Mouse (Mus musculus): ENCODE measurements around the gene Best1. TPM values are rescaled to one million over a fixed set of nuclear protein-coding genes. Genes with fewer than 3 reads are reported as not detected.
A peak's percentile ranks its signal among the peaks of the same experiment; 100 is the strongest.

The Best1 gene
- polyA plus RNA-seq, 1 experiment from 2014 or later = 1.4 TPM

- WGBS = 68% methylated on average over 3 of the region's 3 CpGs
- no peak for TF ChIP-seq CTCF (IDR thresholded peaks at IDR 0.05; ENCODE audit: low read depth)
- H3K36me3 ChIP-seq (ENCODE audit: insufficient read depth) = no peaks in the 10 kb centered on the region
- H3K27me3 ChIP-seq (ENCODE audit: insufficient read depth, low read length) = no peaks in the 10 kb centered on the region
- H3K27ac ChIP-seq (ENCODE audit: low read depth) = no peak overlapping the region
- no peak overlapping the region for H3K4me2 ChIP-seq
- H3K4me3 ChIP-seq (ENCODE audit: low read depth, low read length) = no peak overlapping the region
- DNase-seq (no peak), ATAC-seq (ENCODE audit: insufficient read depth) (no peak)
- H3K9me3 ChIP-seq (ENCODE audit: low read depth, low read length) = no peaks in the 10 kb centered on the region
- no peak overlapping the region for H3K9ac ChIP-seq
- H3K4me1 ChIP-seq (ENCODE audit: insufficient read depth) = 0 out of 2 replicates have a peak, but pooled peaks cover 8% of the 10 kb centered on the region
These were observed 49.0 kb downstream of the Best1 start for GRCm38 (mm10) chr19:9952390-9952789.

GRCm38 (mm10) chr19:9946986-9947385, 54.4 kb downstream of the Best1 start:
- Histone ChIP-seq H3K36me3 (ENCODE audit: insufficient read depth) (no peaks in the 10 kb centered on the region), H3K4me2 (no peak overlapping the region), H3K9me3 (ENCODE audit: low read depth, low read length) (no peaks in the 10 kb centered on the region), H3K27me3 (ENCODE audit: insufficient read depth, low read length) (no peaks in the 10 kb centered on the region), H3K27ac (ENCODE audit: low read depth) (no peak overlapping the region), H3K4me1 (ENCODE audit: insufficient read depth) (peaks cover 5% of the 10 kb centered on the region), H3K9ac (no peak overlapping the region), H3K4me3 (ENCODE audit: low read depth, low read length) (no peak overlapping the region)
- DNase-seq = peak; percentile 46
- WGBS = 59% methylated on average over 3 of the region's 3 CpGs
- no peak for ATAC-seq (ENCODE audit: insufficient read depth)
- no peak for TF ChIP-seq CTCF (IDR thresholded peaks at IDR 0.05; ENCODE audit: low read depth)

GRCm38 (mm10) chr19:9945800-9946564, 55.5 kb downstream of the Best1 start:
- H3K27me3 ChIP-seq (ENCODE audit: insufficient read depth, low read length) = no peaks in the 10 kb centered on the region
- H3K36me3 ChIP-seq (ENCODE audit: insufficient read depth) = no peaks in the 10 kb centered on the region
- H3K9ac ChIP-seq = no peak overlapping the region
- no peak overlapping the region for H3K4me3 ChIP-seq (ENCODE audit: low read depth, low read length)
- no peak for TF ChIP-seq CTCF (IDR thresholded peaks at IDR 0.05; ENCODE audit: low read depth)
- H3K4me2 ChIP-seq = no peak overlapping the region
- ATAC-seq (ENCODE audit: insufficient read depth) = no peak
- no peak for DNase-seq
- H3K27ac ChIP-seq (ENCODE audit: low read depth) = no peak overlapping the region
- peaks cover 5% of the 10 kb centered on the region for H3K4me1 ChIP-seq (ENCODE audit: insufficient read depth)
- WGBS = 86% methylated on average over 8 of the region's 8 CpGs
- H3K9me3 ChIP-seq (ENCODE audit: low read depth, low read length) = no peaks in the 10 kb centered on the region

DNA sequence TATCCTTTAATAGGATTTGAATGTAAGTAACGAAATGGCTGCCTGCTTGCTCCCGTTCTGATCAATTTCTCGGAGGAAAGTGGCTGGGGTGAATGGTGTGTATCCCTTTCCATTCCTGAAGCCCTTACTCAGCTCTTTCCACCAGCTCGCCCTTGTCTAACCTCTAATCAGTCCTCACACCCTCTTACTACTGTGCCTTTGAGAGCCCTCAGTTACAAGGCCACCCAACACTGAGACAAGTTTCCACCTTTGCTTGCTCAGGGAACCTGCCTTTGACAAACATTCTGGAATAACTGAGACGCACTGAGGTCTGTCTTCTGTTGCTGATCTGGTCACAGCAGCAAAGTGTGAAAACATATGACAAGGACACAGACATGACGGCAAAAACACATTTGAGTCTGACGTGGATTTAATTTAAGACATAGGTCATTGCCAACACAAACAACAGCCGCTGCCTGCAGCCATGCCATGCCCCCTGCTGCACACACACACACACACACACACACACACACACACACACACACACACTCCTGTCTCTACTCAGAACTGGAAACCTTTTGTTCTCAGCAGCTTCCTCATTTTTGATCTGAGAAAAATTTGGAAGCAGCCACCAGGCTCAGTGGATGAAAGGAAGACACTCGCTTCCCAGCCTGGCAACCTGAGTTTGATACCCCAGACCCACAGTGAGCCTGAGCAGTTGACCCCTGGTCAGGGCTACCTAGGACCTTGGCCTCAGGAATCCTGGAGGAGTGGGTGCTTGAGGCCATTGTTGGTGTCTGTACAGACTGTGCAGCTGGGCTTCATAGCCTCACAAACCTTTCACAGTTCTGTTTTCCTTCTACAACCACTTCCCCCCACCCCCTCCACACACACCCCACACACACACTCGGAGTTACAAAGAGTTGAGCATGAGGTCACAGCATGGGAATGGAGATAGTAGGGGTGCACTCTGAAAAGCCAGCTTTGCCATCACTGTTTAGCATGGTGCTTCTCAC, 58.6 kb downstream of the Best1 start:
- peak overlapping the region; percentile 66; the same call in 1 of the 2 replicates for H3K27ac ChIP-seq (ENCODE audit: low read depth)
- H3K9me3 ChIP-seq (ENCODE audit: low read depth, low read length) = no peaks in the 10 kb centered on the region
- H3K27me3 ChIP-seq (ENCODE audit: insufficient read depth, low read length) = no peaks in the 10 kb centered on the region
- no peak overlapping the region for H3K9ac ChIP-seq
- peaks cover 5% of the 10 kb centered on the region for H3K4me1 ChIP-seq (ENCODE audit: insufficient read depth)
- no peak for TF ChIP-seq CTCF (IDR thresholded peaks at IDR 0.05; ENCODE audit: low read depth)
- WGBS = 35% methylated on average over 10 of the region's 10 CpGs
- H3K36me3 ChIP-seq (ENCODE audit: insufficient read depth) = no peaks in the 10 kb centered on the region
- H3K4me2 ChIP-seq = no peak overlapping the region
- DNase-seq (no peak), ATAC-seq (ENCODE audit: insufficient read depth) (peak; percentile 62; the same call in 1 of the 2 replicates)
- no peak overlapping the region for H3K4me3 ChIP-seq (ENCODE audit: low read depth, low read length)

GRCm38 (mm10) chr19:9941809-9942208, 59.6 kb downstream of the Best1 start:
- 30% methylated on average over 1 of the region's 1 CpGs for WGBS
- peaks cover 8% of the 10 kb centered on the region for H3K4me1 ChIP-seq (ENCODE audit: insufficient read depth)
- peak overlapping the region; percentile 66; the same call in 1 of the 2 replicates for H3K27ac ChIP-seq (ENCODE audit: low read depth)
- no peak overlapping the region for H3K4me2 ChIP-seq
- ATAC-seq (ENCODE audit: insufficient read depth) (no peak), DNase-seq (no peak)
- H3K4me3 ChIP-seq (ENCODE audit: low read depth, low read length) = no peak overlapping the region
- no peak overlapping the region for H3K9ac ChIP-seq
- H3K36me3 ChIP-seq (ENCODE audit: insufficient read depth) = no peaks in the 10 kb centered on the region
- H3K27me3 ChIP-seq (ENCODE audit: insufficient read depth, low read length) = no peaks in the 10 kb centered on the region
- no peak for TF ChIP-seq CTCF (IDR thresholded peaks at IDR 0.05; ENCODE audit: low read depth)
- no peaks in the 10 kb centered on the region for H3K9me3 ChIP-seq (ENCODE audit: low read depth, low read length)

GRCm38 (mm10) chr19:9940903-9941302, 60.5 kb downstream of the Best1 start:
- no peaks in the 10 kb centered on the region for H3K27me3 ChIP-seq (ENCODE audit: insufficient read depth, low read length)
- no peak for TF ChIP-seq CTCF (IDR thresholded peaks at IDR 0.05; ENCODE audit: low read depth)
- no peaks in the 10 kb centered on the region for H3K9me3 ChIP-seq (ENCODE audit: low read depth, low read length)
- no peak for ATAC-seq (ENCODE audit: insufficient read depth)
- DNase-seq = no peak
- no peaks in the 10 kb centered on the region for H3K36me3 ChIP-seq (ENCODE audit: insufficient read depth)
- H3K27ac ChIP-seq (ENCODE audit: low read depth) = no peak overlapping the region
- H3K4me1 ChIP-seq (ENCODE audit: insufficient read depth) = peaks cover 8% of the 10 kb centered on the region
- no peak overlapping the region for H3K4me2 ChIP-seq
- H3K4me3 ChIP-seq (ENCODE audit: low read depth, low read length) = no peak overlapping the region
- WGBS = 51% methylated on average over 4 of the region's 4 CpGs
- no peak overlapping the region for H3K9ac ChIP-seq

GRCm38 (mm10) chr19:9939841-9940240, 61.6 kb downstream of the Best1 start:
- peaks cover 8% of the 10 kb centered on the region for H3K4me1 ChIP-seq (ENCODE audit: insufficient read depth)
- H3K27ac ChIP-seq (ENCODE audit: low read depth) = no peak overlapping the region
- no peaks in the 10 kb centered on the region for H3K36me3 ChIP-seq (ENCODE audit: insufficient read depth)
- WGBS = 58% methylated on average over 7 of the region's 7 CpGs
- ATAC-seq (ENCODE audit: insufficient read depth) = no peak
- no peak overlapping the region for H3K9ac ChIP-seq
- no peak overlapping the region for H3K4me2 ChIP-seq
- no peak for TF ChIP-seq CTCF (IDR thresholded peaks at IDR 0.05; ENCODE audit: low read depth)
- no peaks in the 10 kb centered on the region for H3K27me3 ChIP-seq (ENCODE audit: insufficient read depth, low read length)
- no peak for DNase-seq
- H3K9me3 ChIP-seq (ENCODE audit: low read depth, low read length) = no peaks in the 10 kb centered on the region
- no peak overlapping the region for H3K4me3 ChIP-seq (ENCODE audit: low read depth, low read length)
